Mouse (Mus musculus) limb, embryonic 14.5 days (tissue): ENCODE data around the gene Ccdc155. TPM values are rescaled to one million over a fixed set of nuclear protein-coding genes. Genes with fewer than 3 reads are reported as not detected.

ENCODE experiments used
- ATAC-seq: fragments of 200-750 bp; cut with Nextera tagmentation; 2 replicates; pipeline ENCODE4 v1.8.0; 2017; ENCODE audit warnings: low read depth, moderate number of reproducible peaks, moderate TSS enrichment; ENCODE audit not compliant: low FRiP score
- DNase-seq: peaks from one replicate; pipeline ENCODE4 v3.0.0-alpha.2; 2015; ENCODE audit warnings: low spot score
- H3K27ac ChIP-seq: fragments of 300-500 bp; sonication (generic); replicated peaks from 2 replicates; pipeline ENCODE4 v1.5.1; 2014; ENCODE audit warnings: low read depth, mild to moderate bottlenecking, low read length, moderate library complexity, mixed read lengths
- H3K27me3 ChIP-seq: fragments of 300-500 bp; sonication (generic); 2 replicates; pipeline ENCODE4 v1.6.1; 2014; ENCODE audit warnings: low read length, mixed read lengths; ENCODE audit not compliant: control insufficient read depth, insufficient read depth
- H3K36me3 ChIP-seq: fragments of 300-500 bp; sonication (generic); 2 replicates; pipeline ENCODE4 v1.6.1; 2014; ENCODE audit warnings: mild to moderate bottlenecking, low read length, moderate library complexity, mixed read lengths; ENCODE audit not compliant: control insufficient read depth, insufficient read depth
- H3K4me1 ChIP-seq: fragments of 300-500 bp; sonication (generic); 2 replicates; pipeline ENCODE4 v1.6.1; 2014; ENCODE audit warnings: antibody characterized with exemption, low read length, mixed read lengths; ENCODE audit not compliant: control insufficient read depth, insufficient read depth
- H3K4me2 ChIP-seq: fragments of 300-500 bp; sonication (generic); replicated peaks from 2 replicates; pipeline ENCODE4 v1.6.1; 2014; ENCODE audit warnings: low read depth, mild to moderate bottlenecking, low read length, moderate library complexity; ENCODE audit not compliant: severe bottlenecking
- H3K4me3 ChIP-seq: fragments of 300-500 bp; sonication (generic); replicated peaks from 2 replicates; pipeline ENCODE4 v1.5.1; 2014; ENCODE audit warnings: low read length
- H3K9ac ChIP-seq: fragments of 300-500 bp; sonication (generic); 2 replicates; pipeline ENCODE4 v1.6.1; 2014; ENCODE audit warnings: mild to moderate bottlenecking, low read depth, low read length, moderate library complexity; ENCODE audit not compliant: severe bottlenecking
- H3K9me3 ChIP-seq: fragments of 300-500 bp; sonication (generic); 2 replicates; pipeline ENCODE4 v1.6.1; 2016; ENCODE audit warnings: low read length; ENCODE audit not compliant: control insufficient read depth
- POLR2A ChIP-seq: fragments of 200-500 bp; IDR thresholded peaks from 2 replicates; pipeline ENCODE4 v1.8.0; 2012; ENCODE audit warnings: inconsistent platforms, mild to moderate bottlenecking, moderate library complexity, borderline replicate concordance; ENCODE audit not compliant: insufficient read depth, insufficient read length; ENCODE audit errors: extremely low read depth
- WGBS: fragments of 180-500 bp; shearing (Covaris S2); extraction: QIAGEN DNeasy Blood & Tissue Kit; methylation state at CpG from one replicate; pipeline ENCODE4 v1.1.7; 2014; 5-methylcytosine and 5-hydroxymethylcytosine counted together
- polyA plus RNA-seq, 2 experiments: library from polyadenylated mRNA; depleted of rRNA in 1 of 2; stranded (reverse) in 1 of 2; unstranded in 1 of 2; fragments of >200 nt; fragmentation: Nextera tagmentation in 1 of 2; extraction: Ambion mirVana in 1 of 2; gene quantifications; 2 replicates each; pipeline versions ENCODE4 v1.2.1 to v1.2.3; 2012 to 2014

Gene Ccdc155
- polyA plus RNA-seq, 2 experiments, result 1.2 to 1.4 TPM

- WGBS, result 10% methylated on average over 18 of the region's 20 CpGs
- TF ChIP-seq POLR2A, result no peak
- Histone ChIP-seq H3K36me3 (no peaks in the 10 kb centered on the region), H3K9ac (no peak within 1 kb of the TSS), H3K4me3 (no peak within 1 kb of the TSS), H3K4me1 (no peaks in the 10 kb centered on the region), H3K27me3 (peaks cover 80% of the 10 kb centered on the region), H3K27ac (no peak within 1 kb of the TSS), H3K9me3 (no peaks in the 10 kb centered on the region), H3K4me2 (0 out of 2 replicates have a peak within 1 kb of the TSS, but pooled peaks have one; percentile 3)
- no peak for ATAC-seq
- no peak for DNase-seq
Measured at GRCm38 (mm10) chr7:45180896-45181477, 23.7 kb downstream of the Ccdc155 start, which contains the start of gene Pth2. TSS of gene Pth2 (plus strand) at chr7:45180995.

- 24% methylated on average over 7 of the region's 7 CpGs for WGBS
- no peak for DNase-seq
- Histone ChIP-seq H3K27ac (no peak within 1 kb of the TSS), H3K9ac (no peak within 1 kb of the TSS), H3K4me1 (no peaks in the 10 kb centered on the region), H3K27me3 (peaks cover 95% of the 10 kb centered on the region), H3K9me3 (no peaks in the 10 kb centered on the region), H3K4me2 (no peak within 1 kb of the TSS), H3K4me3 (no peak within 1 kb of the TSS), H3K36me3 (no peaks in the 10 kb centered on the region)
- no peak for ATAC-seq
- no peak for TF ChIP-seq POLR2A
Measured at GRCm38 (mm10) chr7:45179469-45179868, 25.2 kb downstream of the Ccdc155 start, which contains the start of gene Gfy. TSS of gene Gfy (minus strand) at chr7:45179569.

- Histone ChIP-seq H3K27ac (no peak overlapping the region), H3K4me3 (no peak overlapping the region), H3K9ac (no peak overlapping the region), H3K4me1 (no peaks in the 10 kb centered on the region), H3K4me2 (no peak overlapping the region), H3K9me3 (no peaks in the 10 kb centered on the region), H3K27me3 (peaks cover 96% of the 10 kb centered on the region), H3K36me3 (no peaks in the 10 kb centered on the region)
- 23% methylated on average over 7 of the region's 7 CpGs for WGBS
- ATAC-seq, result no peak
- no peak for TF ChIP-seq POLR2A
- no peak for DNase-seq
Measured at GRCm38 (mm10) chr7:45178550-45178949, 26.1 kb downstream of the Ccdc155 start.

GRCm38 (mm10) chr7:45176356-45176755, 28.3 kb downstream of the Ccdc155 start:
- Histone ChIP-seq H3K4me2 (peak overlapping the region; percentile 35), H3K36me3 (no peaks in the 10 kb centered on the region), H3K4me3 (peak overlapping the region; percentile 22), H3K27ac (no peak overlapping the region), H3K27me3 (peaks cover 74% of the 10 kb centered on the region), H3K9me3 (no peaks in the 10 kb centered on the region), H3K9ac (0 out of 2 replicates have a peak overlapping the region, but pooled peaks have one; percentile 7), H3K4me1 (no peaks in the 10 kb centered on the region)
- ATAC-seq (no peak), DNase-seq (no peak)
- no peak for TF ChIP-seq POLR2A
- WGBS, result 4% methylated on average over 28 of the region's 31 CpGs

GRCm38 (mm10) chr7:45175929-45176328, 28.8 kb downstream of the Ccdc155 start:
- no peak for ATAC-seq

More at GRCm38 (mm10) chr7:45175929-45176328, 28.8 kb downstream of the Ccdc155 start:
- no peaks in the 10 kb centered on the region for H3K4me1 ChIP-seq
- peak overlapping the region; percentile 35 for H3K4me2 ChIP-seq
- peak overlapping the region; percentile 22 for H3K4me3 ChIP-seq
- H3K9ac ChIP-seq, result peak overlapping the region; percentile 7; the same call in 1 of the 2 replicates
- no peak for DNase-seq
- peaks cover 70% of the 10 kb centered on the region for H3K27me3 ChIP-seq
- no peaks in the 10 kb centered on the region for H3K36me3 ChIP-seq
- no peak for TF ChIP-seq POLR2A
- 1% methylated on average over 22 of the region's 23 CpGs for WGBS
- no peak overlapping the region for H3K27ac ChIP-seq
- no peaks in the 10 kb centered on the region for H3K9me3 ChIP-seq
